Mouse (Mus musculus): ENCODE data around the gene Spats2. TPM values are rescaled to one million over a fixed set of nuclear protein-coding genes. Genes with fewer than 3 reads are reported as not detected.
A peak's percentile ranks its signal among the peaks of the same experiment; 100 is the strongest.

Gene Spats2
- polyA plus RNA-seq, 1 experiment from 2014 or later, result 45.0 TPM

DNA sequence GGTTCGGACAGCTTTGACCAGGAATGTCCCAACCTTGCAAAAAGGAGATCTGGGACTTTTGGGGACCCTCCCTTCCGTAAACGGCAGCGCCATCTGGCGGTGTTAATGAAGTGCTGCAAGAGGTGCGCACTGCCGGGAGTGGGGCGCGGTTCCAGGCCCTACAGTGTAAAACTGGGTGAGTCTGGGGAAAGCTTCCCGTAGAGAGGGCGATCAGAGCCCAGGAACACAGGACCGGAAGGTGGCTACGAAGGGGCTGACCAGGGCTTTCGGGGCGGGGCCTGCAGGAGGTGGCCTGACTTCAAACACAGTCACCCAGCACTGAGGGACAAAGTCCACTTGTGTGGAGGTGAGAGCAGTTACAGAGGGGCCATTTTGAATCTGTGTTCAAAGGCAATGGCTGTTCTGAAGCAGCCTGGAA lies 26.6 kb upstream of the Spats2 start:
- Histone ChIP-seq H3K27ac (no peak overlapping the region), H3K36me3 (no peaks in the 10 kb centered on the region), H3K9me3 (no peaks in the 10 kb centered on the region), H3K9ac (peak overlapping the region; percentile 49; the same call in 1 of the 2 replicates), H3K4me2 (peak overlapping the region; percentile 72), H3K4me3 (peak overlapping the region; percentile 38), H3K4me1 (replicated peaks) (peaks cover 51% of the 10 kb centered on the region), H3K27me3 (peaks cover 70% of the 10 kb centered on the region)
- WGBS, result 2% methylated on average over 15 of the region's 15 CpGs
- no peak for ATAC-seq (ENCODE audit: low FRiP score)

GRCm38 (mm10) chr15:99099984-99100383 lies 25.7 kb upstream of the Spats2 start:
- Histone ChIP-seq H3K9ac (no peak overlapping the region), H3K4me1 (replicated peaks) (peaks cover 44% of the 10 kb centered on the region), H3K9me3 (no peaks in the 10 kb centered on the region), H3K36me3 (no peaks in the 10 kb centered on the region), H3K4me3 (no peak overlapping the region), H3K27me3 (peaks cover 64% of the 10 kb centered on the region), H3K4me2 (no peak overlapping the region), H3K27ac (no peak overlapping the region)
- 40% methylated on average over 3 of the region's 3 CpGs for WGBS
- ATAC-seq (ENCODE audit: low FRiP score), result no peak

DNA sequence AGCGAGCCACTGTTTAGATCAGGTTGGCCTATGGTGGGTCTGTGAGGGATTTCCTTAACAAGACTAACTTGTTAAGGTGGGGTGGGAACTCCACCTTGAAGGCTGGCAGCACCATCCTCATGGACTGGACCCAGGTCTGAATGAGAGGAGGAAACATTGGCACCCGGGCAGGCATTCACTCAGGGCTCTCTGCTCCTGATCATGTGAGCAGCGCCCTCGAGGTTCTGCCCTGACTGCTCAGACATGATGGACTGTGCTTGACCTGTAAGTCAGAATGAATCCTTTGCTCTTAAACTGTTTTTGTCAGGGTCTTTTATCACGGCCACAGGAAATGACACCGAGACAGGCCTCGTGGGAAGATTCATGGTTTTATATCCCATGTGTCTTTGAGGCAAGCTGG lies 20.5 kb upstream of the Spats2 start:
- ATAC-seq (ENCODE audit: low FRiP score), result no peak
- H3K9me3 ChIP-seq, result no peaks in the 10 kb centered on the region
- H3K4me1 ChIP-seq (replicated peaks), result no peaks in the 10 kb centered on the region
- WGBS, result 63% methylated on average over 7 of the region's 7 CpGs
- no peak overlapping the region for H3K9ac ChIP-seq
- H3K27me3 ChIP-seq, result peaks cover 12% of the 10 kb centered on the region
- no peak overlapping the region for H3K27ac ChIP-seq
- H3K4me3 ChIP-seq, result no peak overlapping the region
- no peak overlapping the region for H3K4me2 ChIP-seq
- no peaks in the 10 kb centered on the region for H3K36me3 ChIP-seq

- H3K4me2 ChIP-seq, result no peak overlapping the region
- no peak overlapping the region for H3K9ac ChIP-seq
- 85% methylated on average over 3 of the region's 3 CpGs for WGBS
- no peaks in the 10 kb centered on the region for H3K36me3 ChIP-seq
- H3K27me3 ChIP-seq, result no peaks in the 10 kb centered on the region
- H3K4me1 ChIP-seq (replicated peaks), result no peaks in the 10 kb centered on the region
- no peak overlapping the region for H3K4me3 ChIP-seq
- H3K27ac ChIP-seq, result no peak overlapping the region
- no peak for ATAC-seq (ENCODE audit: low FRiP score)
- H3K9me3 ChIP-seq, result no peaks in the 10 kb centered on the region
Observed at GRCm38 (mm10) chr15:99107866-99108265, 17.9 kb upstream of the Spats2 start.

DNA sequence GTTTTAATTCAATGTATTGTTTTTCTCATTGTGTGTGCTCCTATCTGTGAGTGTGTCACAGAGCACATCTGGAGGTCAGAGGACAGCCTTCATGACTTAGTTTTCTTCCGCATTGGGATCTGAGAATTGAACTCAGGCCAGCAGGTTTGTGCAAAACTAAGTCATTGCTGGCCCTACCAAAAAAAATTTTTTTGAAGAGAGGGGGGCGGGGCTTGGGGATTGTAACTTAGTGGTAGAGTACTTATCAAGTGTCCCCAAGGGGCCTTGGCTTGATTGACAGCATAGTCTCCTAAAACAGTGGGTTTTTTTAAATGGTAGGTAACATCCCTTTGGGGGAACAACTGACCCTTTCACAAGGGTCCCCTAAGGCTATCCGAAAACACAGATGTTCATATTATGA lies 14.6 kb upstream of the Spats2 start:
- Histone ChIP-seq H3K27ac (no peak overlapping the region), H3K4me3 (no peak overlapping the region), H3K27me3 (no peaks in the 10 kb centered on the region), H3K4me1 (replicated peaks) (no peaks in the 10 kb centered on the region), H3K9me3 (no peaks in the 10 kb centered on the region), H3K36me3 (no peaks in the 10 kb centered on the region), H3K9ac (no peak overlapping the region), H3K4me2 (no peak overlapping the region)
- WGBS, result 86% methylated on average over 3 of the region's 3 CpGs
- no peak for ATAC-seq (ENCODE audit: low FRiP score)

- Histone ChIP-seq H3K9ac (no peak overlapping the region), H3K36me3 (no peaks in the 10 kb centered on the region), H3K27me3 (no peaks in the 10 kb centered on the region), H3K4me1 (replicated peaks) (no peaks in the 10 kb centered on the region), H3K4me2 (no peak overlapping the region), H3K9me3 (no peaks in the 10 kb centered on the region), H3K27ac (no peak overlapping the region), H3K4me3 (no peak overlapping the region)
- 72% methylated on average over 4 of the region's 4 CpGs for WGBS
- ATAC-seq (ENCODE audit: low FRiP score), result no peak
Observed at GRCm38 (mm10) chr15:99111809-99112208, 13.9 kb upstream of the Spats2 start.

DNA sequence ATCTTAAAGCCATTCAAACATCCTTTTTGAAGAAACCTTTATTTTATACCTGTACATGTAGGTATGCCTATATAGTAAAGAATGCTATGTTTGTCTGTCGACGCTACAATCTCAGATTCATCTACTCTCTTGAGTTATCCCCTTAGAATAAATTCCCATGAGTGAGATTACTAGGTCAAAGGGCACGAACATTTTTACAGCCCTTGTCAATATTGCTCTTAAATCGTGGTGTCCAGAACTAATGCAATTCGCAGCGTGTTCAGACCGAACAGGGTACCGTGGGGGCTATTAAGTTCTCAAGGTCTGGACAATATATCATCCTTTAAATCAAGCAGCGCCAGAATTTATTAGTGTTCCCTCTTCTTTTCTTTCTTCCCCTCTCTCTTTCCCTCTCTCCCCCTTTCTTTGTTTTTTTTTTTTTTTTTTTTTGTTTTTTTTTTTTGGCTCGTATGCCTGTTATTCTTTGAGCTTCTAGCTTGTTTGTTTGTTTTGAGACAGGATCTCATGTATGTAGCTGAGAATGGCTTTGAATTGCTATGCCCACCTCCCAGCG lies 12.8 kb upstream of the Spats2 start:
- no peak overlapping the region for H3K9ac ChIP-seq
- WGBS, result 53% methylated on average over 11 of the region's 11 CpGs
- no peaks in the 10 kb centered on the region for H3K4me1 ChIP-seq (replicated peaks)
- no peak overlapping the region for H3K4me3 ChIP-seq
- no peaks in the 10 kb centered on the region for H3K27me3 ChIP-seq
- no peak for ATAC-seq (ENCODE audit: low FRiP score)
- H3K4me2 ChIP-seq, result 0 out of 2 replicates have a peak overlapping the region, but pooled peaks have one; percentile 6
- no peaks in the 10 kb centered on the region for H3K9me3 ChIP-seq
- no peaks in the 10 kb centered on the region for H3K36me3 ChIP-seq
- H3K27ac ChIP-seq, result no peak overlapping the region

DNA sequence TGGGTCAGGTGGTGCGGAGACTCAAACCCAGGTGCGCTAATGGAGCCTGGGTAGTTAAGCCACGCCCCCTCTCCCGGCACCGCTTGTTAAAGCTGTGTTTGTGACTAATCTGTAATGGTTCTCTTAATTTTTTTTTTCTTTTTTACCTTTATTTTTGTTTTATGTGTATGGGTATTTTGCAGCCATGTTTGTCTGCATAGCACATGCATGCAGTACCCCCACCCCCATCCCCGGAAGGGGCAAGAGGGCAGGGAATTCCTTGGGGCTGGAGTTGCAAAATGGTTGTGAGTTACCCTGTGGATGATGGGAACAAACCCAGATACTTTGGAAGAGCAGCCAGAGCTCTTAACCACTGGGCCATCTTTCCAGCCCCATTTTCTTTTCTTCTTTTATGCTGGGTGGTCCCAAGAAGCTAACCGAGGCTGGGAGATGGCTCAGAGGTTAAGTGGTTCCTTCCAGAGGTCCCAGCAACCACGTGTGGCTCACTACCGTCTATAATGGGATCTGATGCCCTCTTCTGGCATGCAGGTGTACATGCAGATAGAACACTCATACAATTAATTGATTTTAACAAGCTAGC lies 12.2 kb upstream of the Spats2 start:
- Histone ChIP-seq H3K4me3 (no peak overlapping the region), H3K27me3 (no peaks in the 10 kb centered on the region), H3K27ac (no peak overlapping the region), H3K9ac (no peak overlapping the region), H3K36me3 (no peaks in the 10 kb centered on the region), H3K9me3 (no peaks in the 10 kb centered on the region), H3K4me1 (replicated peaks) (no peaks in the 10 kb centered on the region), H3K4me2 (0 out of 2 replicates have a peak overlapping the region, but pooled peaks have one; percentile 6)
- 10% methylated on average over 9 of the region's 9 CpGs for whole genome bisulfite sequencing
- ATAC-seq (ENCODE audit: low FRiP score), result no peak

DNA sequence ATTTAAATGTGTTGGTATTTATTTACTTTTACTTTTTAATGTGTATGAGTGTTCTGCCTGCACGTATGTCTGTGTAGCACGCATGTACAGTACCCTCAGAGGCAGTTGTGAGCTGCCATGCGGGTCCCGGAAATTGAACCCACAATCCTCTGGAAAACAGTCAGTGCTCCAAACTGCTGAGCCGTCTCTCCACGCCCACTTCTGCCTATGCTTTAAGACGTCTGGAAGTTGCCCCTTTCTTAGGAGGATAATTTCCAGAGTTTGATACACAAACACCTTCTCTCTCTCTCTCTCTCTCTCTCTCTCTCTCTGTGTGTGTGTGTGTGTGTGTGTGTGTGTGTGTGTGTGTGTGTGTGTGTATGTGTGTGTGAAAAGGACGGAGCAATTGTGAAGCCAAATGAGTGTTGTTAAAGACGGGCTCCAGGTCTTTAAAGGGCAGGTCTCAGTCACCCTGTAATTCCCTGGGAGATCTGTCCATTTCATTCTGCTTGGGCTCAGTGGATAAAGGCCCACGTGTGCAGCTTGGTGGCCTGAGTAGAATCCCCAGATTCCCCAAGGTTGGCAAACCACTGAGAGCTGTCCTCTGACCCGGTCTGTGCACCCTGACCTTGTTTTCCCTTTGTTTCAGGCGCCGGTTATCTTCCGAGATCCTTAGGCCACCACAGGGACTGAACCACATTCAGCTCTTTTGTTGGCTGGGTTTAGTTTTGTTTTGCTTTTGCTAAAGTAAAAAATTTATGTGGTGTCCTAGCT lies 11.2 kb upstream of the Spats2 start:
- Histone ChIP-seq H3K27me3 (no peaks in the 10 kb centered on the region), H3K27ac (no peak overlapping the region), H3K36me3 (no peaks in the 10 kb centered on the region), H3K9me3 (no peaks in the 10 kb centered on the region), H3K9ac (no peak overlapping the region), H3K4me3 (no peak overlapping the region), H3K4me1 (replicated peaks) (no peaks in the 10 kb centered on the region), H3K4me2 (no peak overlapping the region)
- 45% methylated on average over 14 of the region's 14 CpGs for WGBS
- ATAC-seq (ENCODE audit: low FRiP score), result no peak

DNA sequence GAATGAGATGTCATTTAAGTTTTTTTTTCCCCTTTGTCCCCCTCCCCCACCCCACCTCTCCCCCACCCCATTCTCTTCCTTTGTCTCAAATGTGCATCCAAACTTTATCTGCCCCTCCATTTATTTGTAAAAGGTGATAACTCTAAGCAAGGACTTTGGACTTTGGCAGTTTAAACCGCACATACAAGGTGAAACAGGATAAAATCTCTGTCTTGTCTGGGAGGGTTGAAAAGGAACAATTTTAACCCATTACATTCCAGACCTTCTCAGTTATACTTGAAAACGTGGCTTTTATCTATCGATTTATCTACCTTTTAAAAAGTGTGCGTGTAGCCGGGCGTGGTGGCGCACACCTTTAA lies 10.7 kb upstream of the Spats2 start:
- Histone ChIP-seq H3K9me3 (no peaks in the 10 kb centered on the region), H3K36me3 (no peaks in the 10 kb centered on the region), H3K27ac (no peak overlapping the region), H3K4me3 (no peak overlapping the region), H3K9ac (no peak overlapping the region), H3K4me1 (replicated peaks) (no peaks in the 10 kb centered on the region), H3K27me3 (no peaks in the 10 kb centered on the region), H3K4me2 (no peak overlapping the region)
- ATAC-seq (ENCODE audit: low FRiP score), result no peak
- 91% methylated on average over 7 of the region's 7 CpGs for WGBS

DNA sequence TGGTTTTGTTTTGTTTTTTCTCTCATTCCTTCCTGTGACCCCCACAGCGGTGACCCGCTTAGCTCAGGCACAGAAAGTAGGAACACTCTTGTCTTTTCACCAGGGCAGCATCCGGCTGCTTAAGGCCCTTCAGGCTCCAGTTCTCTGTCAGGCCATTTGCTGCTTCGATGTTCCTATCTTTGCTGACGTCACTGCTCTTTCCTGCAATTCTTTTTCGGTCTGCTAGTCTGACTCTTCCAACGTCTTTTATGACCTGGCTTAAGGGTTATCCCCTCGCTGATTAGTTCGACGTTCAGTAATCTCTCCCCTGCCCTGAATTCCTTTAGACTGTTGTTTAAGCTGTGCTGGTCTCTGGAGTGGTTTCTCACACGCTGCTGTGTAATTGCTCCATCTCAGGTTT lies 9.2 kb upstream of the Spats2 start:
- no peaks in the 10 kb centered on the region for H3K9me3 ChIP-seq
- H3K4me1 ChIP-seq (replicated peaks), result no peaks in the 10 kb centered on the region
- H3K4me3 ChIP-seq, result no peak overlapping the region
- 77% methylated on average over 11 of the region's 11 CpGs for WGBS
- no peak overlapping the region for H3K27ac ChIP-seq
- no peak overlapping the region for H3K9ac ChIP-seq
- ATAC-seq (ENCODE audit: low FRiP score), result no peak
- no peaks in the 10 kb centered on the region for H3K27me3 ChIP-seq
- H3K36me3 ChIP-seq, result no peaks in the 10 kb centered on the region
- no peak overlapping the region for H3K4me2 ChIP-seq

DNA sequence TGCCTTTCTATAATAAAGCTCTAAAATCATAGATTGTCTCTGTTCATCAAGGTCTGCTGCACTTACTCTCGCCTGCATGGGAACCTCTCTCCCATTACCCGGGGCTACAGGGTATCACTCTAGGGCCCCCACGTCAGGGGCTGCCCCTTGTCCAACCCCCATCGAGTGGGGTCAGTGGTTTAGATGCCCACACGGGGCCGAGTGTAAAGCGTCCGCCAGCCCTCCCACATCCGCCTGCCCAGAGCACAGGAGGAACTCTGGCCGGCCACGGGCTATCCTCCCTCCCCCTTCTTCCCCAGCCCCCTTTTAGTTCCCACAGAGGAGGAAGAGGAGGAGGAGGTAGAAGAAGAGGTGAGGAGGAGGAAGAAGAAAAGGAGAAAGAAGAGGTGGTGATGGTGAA lies 4.9 kb upstream of the Spats2 start:
- H3K4me3 ChIP-seq, result no peak overlapping the region
- H3K27me3 ChIP-seq, result no peaks in the 10 kb centered on the region; the same call in 1 of the 2 replicates
- no peak for ATAC-seq (ENCODE audit: low FRiP score)
- H3K27ac ChIP-seq, result no peak overlapping the region
- no peak overlapping the region for H3K4me2 ChIP-seq
- H3K9me3 ChIP-seq, result no peaks in the 10 kb centered on the region
- peaks cover 6% of the 10 kb centered on the region; the same call in 1 of the 2 replicates for H3K4me1 ChIP-seq (replicated peaks)
- H3K9ac ChIP-seq, result no peak overlapping the region
- H3K36me3 ChIP-seq, result no peaks in the 10 kb centered on the region
- WGBS, result 10% methylated on average over 11 of the region's 11 CpGs

- 91% methylated on average over 2 of the region's 2 CpGs for WGBS
Observed at GRCm38 (mm10) chr15:99122642-99123041, 3.1 kb upstream of the Spats2 start.

More at GRCm38 (mm10) chr15:99122642-99123041, 3.1 kb upstream of the Spats2 start:
- H3K36me3 ChIP-seq, result no peaks in the 10 kb centered on the region
- no peak overlapping the region for H3K27ac ChIP-seq
- H3K27me3 ChIP-seq, result no peaks in the 10 kb centered on the region; the same call in 1 of the 2 replicates
- no peak for ATAC-seq (ENCODE audit: low FRiP score)
- H3K4me3 ChIP-seq, result no peak overlapping the region
- no peak overlapping the region for H3K4me2 ChIP-seq
- H3K9me3 ChIP-seq, result no peaks in the 10 kb centered on the region
- no peak overlapping the region for H3K9ac ChIP-seq
- peaks cover 9% of the 10 kb centered on the region for H3K4me1 ChIP-seq (replicated peaks)

All from hindbrain, embryonic 13.5 days (tissue).